Mouse (Mus musculus) lung, postnatal 4 days (tissue): ENCODE measurements around the gene Ttll11.

Source experiments
- DNase-seq, 2 experiments: peaks; one replicate each; pipeline ENCODE4 v3.0.0; 2021

Ttll11 gene

DNA sequence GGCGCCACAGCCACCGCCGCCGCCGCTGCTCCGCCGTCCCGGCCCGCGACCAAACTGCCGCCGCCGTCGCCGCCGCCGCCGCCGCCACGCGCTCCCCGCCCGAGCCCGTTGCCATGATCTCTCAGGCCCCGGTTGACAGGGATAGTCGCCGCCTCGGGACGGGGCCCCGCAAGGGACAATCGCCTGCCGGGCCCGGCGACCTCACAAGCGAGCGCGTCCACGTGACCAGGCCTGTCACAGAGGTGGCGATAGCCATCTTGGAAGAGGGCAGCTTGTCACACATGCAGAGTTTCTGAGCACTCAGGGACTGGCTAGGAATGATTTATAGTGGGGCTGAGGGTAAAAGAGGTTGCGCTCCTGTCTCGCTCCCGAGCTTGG, at the start of gene Ttll11:
Gene Ttll11, minus strand, starts transcription at position 270 of the 378 bp plus-strand sequence.
- peak; percentile 95 to 96 for DNase-seq

DNA sequence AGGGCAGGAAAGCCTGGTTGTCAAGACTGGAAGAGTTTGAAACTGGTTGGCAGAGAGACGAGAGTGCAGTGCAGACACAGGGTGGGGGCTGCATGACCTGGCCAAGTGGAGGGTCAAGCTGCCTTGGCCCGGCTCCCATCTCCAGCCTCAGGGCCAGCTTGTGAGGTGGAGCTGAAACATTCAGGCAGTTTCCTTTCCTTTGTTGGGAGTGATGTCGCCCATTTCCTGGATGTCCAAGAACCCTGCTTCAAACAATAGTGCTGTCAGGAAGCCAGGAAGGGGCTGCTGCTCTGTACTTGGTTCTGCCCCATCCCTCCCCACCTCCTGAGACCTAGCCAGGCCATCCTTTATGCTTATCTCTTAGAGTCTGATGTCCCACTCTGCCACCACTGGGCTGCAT, 43.6 kb upstream of the Ttll11 start:
- peak; percentile 81 to 91 for DNase-seq

DNA sequence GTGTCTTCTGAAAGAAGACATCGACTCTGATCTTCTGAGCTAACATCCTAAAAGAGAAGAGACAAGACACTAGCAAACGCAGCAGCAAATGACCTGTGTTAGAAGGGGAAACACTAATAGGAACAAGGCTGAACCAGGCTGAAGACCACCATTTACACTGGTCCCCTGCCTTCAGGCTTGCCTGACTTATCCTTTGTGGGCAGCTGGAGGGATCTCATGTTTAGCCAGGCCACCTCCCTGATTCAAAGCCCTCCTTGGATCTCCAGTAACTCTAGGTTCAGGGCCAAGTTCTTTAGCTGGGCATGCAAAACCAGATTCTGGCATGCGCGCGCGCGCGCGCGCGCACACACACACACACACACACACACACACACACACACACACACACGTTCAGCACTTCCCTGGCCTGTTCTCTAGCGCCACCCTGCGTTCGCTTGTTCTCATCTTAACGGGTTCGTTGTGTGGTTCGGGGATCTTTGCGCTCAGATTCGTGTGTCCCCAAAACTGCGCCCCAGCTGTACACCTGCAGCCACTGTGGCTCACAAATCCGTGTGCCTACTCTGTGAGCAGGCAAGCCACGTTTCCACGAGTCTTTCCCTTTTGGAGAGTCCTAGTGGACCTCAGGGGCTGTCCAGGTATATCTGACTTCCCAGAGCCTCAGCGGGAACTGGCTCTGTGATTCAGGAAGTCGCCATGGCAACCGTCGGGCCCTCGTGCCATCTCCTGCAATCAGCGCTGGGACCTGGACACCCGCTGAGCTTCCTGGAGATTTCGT, 41.9 kb upstream of the Ttll11 start:
- DNase-seq = peak; percentile 78 to 82

DNA sequence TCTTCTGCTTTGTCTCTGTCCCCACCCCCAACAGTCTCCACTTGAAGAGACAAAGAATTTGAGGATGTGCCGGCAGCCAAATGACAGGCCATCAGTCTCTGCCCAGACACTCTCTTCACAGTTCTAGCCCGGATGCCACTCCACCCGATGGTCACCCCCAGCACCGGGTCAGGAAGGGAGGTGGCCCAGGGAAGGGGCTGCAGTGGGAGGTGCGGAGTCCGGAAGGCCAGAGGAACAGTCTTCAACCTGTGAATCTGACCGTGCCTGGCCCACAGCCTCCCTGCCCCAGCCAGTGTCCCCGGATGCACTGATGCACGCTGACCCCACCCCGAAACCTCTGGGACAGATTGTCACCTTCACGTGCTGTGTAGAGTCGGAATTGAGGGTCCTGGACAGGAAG, 33.3 kb upstream of the Ttll11 start:
- DNase-seq = peak; percentile 60 to 82

DNA sequence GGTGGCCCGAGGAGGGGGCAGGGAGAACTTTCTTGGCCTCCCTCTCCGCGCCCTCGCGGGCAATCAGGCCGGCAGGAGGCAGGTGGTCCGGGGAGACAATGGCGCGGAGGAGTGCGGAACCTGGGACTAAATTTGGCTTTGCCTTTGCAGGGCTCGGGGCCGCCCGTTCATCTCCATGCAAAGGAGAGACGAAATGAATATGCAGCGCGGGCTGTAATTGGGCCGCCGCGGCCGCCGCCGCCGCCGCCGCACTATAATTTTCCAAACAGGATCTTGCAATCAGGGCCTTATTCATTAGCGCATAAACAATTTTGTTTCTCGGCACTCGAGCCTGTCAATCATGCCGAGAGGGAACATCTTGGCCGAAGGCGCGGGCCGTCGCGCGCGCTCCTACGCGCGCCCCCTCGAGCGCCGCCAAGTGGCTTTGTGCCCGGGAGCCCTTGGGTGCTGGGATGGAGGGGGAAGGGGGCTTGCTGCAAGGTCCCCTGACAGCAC, 31.7 kb upstream of the Ttll11 start:
- peak; percentile 42 to 60 for DNase-seq

DNA sequence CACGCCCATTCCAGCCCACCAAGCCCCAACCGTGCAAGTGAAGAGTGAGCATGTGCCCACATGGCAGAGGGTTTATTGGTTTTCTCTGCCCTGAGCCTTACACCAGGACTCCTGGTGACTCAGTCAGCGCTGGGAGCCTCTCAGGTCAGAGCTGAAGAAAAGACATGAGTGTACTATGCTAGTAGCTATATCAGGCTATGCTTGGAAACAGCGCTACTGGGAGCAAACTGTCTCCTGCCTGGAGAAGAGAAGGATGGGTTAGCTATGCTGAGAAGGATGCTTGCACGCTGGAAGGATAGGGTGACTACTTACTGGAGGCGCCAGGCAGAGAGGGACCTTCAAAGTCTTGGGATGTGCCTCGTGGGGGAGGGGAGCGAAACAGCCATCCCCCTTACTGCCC, 30.9 kb upstream of the Ttll11 start:
- no peak for DNase-seq

DNA sequence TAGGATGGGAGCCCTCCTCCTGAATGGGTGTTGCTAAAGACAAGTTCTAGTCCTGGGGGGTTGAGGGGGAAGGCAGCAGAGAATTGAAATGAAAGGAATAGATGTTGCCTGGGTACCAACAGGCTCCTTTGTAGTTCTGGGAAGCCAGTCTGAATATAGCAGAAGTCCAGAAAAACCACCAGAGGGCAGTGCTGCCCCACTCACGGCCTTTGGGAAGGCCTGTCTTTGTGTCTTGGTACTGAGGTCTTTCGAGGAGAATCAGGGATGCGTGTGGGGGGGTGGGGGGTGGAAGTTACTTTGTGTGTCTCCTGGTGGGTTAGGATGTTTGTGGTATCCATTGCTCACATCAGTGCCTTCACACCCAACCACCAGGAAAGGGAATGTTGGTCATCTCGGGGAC, 29.7 kb upstream of the Ttll11 start:
- DNase-seq = peak; percentile 78 to 81

DNA sequence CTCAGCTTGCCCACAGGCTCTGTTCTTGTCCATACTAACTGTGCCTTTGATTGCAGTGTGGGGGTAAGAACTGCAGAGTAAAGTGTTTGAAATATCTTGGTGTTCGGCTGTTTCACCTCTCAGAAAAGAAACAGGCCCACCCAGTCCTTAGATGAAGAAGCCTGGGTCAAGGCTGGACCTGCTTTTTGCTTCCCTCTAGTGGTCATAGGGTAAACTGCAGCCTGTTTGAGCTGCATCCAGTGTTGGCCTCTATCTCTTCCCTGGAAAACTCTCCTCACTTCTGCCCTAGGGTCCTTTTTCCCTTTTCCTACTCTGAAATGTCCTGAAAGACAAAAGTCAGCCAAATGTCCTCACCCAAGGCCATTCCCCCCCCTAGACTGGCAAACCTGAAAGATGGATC, 28.4 kb upstream of the Ttll11 start:
- DNase-seq = peak in 1 of 2 experiments; percentile 64

DNA sequence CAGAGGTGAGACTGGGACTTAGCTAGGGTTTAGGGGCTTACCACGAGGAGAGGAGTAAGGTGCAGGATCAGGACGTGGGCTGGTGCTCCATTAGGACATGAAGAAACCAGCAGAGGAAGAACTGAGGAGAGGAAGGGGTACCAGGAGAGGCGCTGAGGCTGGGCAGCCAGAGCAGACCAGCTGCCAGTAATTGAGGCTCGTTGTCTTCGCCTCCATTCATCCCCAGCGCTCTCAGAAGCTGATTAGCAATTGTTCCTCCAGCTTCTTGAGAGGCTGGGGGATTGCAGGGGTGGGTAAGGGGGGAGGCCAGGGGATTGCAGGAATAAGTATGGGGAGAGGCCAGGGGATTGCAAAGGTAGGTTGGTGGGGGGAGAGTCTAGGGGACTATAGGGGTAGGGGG, 22.5 kb upstream of the Ttll11 start:
- no peak for DNase-seq

DNA sequence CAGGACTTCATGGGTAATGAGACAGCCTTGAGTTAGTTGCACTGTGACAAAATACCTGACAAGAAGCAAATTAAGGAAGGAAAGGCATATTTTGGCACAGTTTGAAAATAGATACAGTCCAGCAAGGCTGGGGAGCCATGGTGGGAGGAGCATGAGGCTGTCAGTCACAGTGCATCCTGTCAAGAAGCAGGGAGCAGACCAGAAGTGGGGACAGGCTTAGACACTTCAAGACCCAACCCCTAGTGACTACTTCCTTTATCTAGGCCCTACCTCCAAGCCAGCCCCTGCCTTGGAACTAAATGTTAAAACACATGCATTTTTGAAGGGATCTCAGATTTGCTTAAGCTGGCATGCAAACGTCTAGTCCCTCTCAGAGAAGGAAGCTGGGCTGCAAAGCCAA, 20.7 kb upstream of the Ttll11 start:
- DNase-seq = no peak

DNA sequence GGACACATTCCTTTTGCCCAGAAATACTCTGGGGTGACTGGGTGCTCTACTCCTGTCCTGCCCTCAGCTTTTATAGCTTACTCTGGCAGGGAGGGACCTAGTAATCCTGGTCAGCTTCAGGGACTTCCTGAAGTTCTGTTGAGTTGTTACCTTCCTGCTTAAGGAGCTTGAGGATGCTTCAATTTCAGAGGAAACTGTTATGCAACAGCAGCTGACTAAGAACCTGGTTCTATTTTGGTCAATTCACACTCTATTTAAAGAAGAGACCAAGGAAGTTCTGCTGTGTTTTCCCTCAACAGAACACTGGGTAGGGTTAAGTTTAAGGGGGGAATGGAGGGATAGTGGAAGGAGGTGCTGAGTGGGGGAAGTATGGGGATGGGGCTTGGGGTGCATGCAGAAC, 19.5 kb upstream of the Ttll11 start:
- no peak for DNase-seq

DNA sequence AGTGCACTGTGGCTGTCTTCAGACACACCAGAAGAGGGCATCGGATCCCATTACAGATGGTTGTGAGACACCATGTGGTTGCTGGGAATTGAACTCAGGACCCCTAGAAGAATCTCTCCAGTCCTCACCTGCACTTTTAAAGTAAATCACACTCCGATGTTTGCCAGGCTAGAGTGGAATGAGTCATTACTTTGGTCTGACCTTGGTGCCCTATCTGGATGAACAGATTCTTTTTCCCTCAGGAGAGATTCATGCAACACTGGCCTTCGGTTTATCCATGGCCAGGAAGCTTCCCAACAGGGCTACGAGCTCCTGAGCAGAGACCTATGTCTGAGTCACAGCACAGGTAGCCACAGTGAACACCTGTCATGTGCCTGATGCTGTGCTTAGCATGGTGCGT, 18.7 kb upstream of the Ttll11 start:
- no peak for DNase-seq

DNA sequence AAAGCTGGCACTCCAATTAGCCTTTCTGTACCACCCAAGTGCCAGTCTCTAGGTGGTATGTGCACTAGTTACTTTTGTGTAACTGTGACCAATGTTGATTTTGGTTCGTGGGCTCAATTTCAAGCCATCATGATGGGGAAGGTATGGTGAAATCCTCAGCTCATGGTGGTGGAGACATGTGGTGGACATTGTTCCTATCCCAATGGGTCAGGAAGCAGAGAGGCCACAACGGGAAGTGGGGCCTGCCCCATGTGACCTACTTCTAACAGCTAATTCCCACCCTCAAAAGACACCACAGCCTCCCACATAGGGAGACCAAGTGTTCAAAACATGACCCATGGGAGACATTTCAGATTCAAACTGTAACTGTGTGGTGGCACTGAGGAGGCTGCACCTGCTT, 17.0 kb upstream of the Ttll11 start:
- DNase-seq = no peak

DNA sequence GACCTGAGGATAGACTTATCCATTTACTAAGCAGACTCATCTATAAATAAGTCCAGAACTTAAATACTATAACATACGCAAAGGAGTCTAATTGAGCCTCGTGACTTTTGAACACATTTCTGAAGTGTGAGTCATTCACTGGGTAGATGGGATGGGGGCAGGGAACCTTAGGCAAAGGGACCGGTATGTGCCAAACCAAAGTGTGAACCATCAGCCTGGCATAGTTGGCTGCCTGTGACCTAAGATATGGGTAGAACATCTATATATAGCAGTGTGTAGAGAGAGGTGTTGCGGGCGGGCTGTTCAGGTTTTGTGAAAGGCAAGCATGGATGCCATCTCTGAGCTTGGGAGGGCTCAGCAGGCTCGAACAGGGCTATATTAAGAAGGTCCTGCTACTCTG, 14.6 kb upstream of the Ttll11 start:
- peak in 1 of 2 experiments; percentile 14 for DNase-seq

DNA sequence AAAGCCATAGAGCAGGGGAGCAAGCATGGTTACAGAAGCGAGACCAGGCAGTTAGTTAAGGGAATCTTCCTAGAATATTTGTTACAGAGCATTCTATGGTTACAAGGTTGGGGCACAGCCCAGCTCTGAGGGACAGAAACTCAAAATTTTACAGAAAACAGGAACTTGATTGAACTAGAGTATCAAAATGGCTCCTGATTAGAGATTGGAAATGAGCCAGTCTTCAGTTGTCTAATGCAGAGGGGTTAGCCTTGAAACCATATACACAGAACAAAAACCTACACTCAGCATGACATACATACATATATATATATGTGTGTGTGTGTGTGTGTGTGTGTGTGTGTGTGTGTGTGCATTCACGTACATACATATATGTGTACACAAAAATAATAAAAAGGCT, 13.8 kb upstream of the Ttll11 start:
- DNase-seq = no peak

DNA sequence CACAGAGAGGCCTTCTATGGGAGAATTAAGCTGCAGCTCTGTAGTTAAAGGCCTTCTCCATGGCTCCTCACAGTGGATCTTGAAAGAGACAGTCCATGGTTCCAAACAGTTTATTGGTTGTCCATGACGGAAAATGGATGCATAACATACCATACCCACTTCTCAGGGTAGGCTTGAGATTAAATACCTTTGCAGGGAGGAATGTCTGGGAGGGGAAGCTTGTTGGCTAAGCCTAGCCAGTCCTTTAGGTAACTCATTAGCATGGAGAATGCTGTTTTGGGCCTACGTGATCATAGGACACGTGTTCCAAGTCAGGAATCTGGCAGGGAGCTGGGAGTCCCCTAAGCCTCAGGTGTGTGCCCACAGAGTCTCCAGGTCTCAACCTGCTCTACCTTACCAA, 12.5 kb upstream of the Ttll11 start:
- DNase-seq = no peak

DNA sequence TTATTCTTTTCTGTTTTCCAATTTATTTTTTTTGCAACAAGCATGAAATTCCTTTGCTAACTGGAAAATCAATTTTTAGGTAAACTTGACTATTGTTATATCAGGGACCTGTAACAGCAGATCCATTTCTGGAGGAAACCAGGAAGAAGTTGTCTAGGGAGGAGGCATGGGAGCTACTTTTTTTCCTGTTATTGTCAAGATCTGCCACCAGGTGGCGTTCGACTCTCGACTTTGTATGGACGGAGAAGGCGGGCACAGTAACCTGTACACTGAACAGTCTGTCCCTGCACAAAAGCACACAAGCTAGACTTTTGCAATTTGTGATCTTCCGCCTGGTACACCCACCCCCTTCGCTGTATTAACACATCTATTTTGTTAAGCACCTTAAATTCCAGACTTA, 4.2 kb upstream of the Ttll11 start:
- peak; percentile 39 to 72 for DNase-seq

DNA sequence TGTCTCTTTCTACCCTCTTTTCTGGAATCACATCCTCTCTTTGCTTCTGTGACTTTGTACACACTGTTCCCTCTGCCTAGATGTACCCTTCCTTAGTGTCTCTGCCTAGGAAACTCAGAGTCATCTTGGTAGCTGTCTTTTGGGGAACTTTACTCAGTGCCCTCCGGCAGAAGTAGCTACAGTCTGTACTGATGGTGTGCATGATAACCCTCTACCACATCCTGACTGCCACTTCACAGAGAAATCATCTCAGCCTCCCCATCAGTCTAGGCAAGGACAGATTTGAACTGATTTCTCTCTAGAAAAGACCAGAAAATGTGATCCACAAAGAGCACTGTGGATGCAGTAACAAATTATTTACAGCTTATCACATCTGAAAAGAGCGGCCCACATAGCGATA, 2.2 kb upstream of the Ttll11 start:
- DNase-seq = no peak

DNA sequence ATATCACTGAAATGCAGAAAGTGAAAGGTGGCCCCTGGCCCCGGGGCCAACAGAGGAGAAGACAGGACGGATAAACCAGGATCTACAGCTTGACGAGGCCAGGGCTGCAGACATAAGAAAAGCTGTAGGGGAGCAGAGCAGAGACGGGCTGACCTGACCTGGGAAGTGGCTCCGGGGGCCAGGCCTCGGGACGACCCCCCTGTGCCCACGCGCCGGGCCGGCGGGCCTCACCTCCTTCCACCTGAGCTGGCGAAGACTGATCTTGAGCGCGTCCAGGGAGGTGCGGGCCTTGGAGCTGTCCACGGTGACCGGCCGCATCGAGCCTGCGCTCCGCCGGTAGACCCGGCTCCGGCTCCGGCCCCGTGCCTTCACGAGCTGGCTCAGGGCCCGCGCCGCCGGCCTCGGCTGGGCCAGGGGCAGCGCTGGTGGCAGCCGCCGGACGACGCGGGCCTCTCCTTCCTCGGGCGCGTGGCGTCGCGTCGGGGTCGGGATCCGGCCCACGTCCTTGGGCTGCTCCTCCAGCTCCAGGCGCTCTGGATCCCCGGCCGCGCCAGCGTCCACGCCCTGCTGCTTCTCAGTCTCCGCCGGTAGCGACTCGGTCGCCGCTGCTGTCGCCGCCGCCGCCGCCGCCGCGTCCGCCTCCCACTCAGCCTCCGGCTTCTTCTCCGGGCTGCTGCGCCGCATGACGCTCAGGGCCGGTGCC, 621 bp downstream of the Ttll11 start:
- peak; percentile 61 to 72 for DNase-seq

DNA sequence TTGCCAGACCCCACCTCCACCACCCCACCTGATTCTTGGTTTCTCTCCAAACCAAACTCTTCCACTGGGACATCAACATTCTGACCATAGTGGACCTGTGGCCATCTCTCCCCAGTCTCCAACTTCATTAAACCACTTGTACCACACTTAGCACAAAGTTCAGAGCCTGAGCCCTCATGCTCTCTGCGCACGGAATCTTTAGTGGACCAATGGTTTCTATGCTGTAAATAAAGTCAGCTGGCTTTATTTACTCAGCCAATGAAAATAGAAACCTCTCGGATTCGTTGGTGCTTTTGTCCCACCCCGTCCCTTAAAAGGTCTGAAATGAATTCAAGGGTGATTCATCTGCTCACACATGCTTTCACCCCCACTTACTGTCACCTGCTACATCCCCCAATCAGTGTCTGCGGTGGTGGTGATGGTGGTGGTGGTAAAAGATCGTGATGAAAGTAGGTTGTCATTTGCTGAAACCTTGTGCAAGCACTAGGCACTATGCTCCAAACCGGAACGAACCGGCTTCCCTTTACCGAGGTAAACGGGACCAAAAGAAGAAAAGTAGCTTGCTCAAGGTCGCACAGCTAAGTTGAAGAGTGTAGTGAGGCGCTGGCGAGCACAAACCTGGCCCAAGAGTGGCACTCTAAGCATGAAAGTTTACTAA, 1.3 kb downstream of the Ttll11 start:
- DNase-seq = peak in 1 of 2 experiments; percentile 30

DNA sequence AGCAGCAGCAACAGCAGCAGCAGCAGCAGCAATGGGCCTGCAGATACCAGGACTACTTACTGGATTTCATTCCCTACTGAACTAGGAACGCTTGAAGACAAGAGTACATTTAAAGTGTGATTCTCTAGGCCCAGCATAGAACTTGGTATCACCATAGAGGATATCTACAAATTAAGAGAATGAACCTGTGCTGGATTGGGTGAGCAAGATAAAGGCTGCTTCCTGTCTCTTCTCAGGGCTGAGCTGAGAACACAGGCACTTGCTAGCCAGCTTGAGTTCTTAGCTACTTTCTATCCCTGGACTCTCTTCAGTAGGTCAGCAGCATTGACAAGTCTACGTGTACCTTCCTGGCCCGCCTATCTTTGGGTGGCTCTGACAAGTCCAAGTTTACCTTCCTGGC, 2.0 kb downstream of the Ttll11 start:
- DNase-seq = no peak

DNA sequence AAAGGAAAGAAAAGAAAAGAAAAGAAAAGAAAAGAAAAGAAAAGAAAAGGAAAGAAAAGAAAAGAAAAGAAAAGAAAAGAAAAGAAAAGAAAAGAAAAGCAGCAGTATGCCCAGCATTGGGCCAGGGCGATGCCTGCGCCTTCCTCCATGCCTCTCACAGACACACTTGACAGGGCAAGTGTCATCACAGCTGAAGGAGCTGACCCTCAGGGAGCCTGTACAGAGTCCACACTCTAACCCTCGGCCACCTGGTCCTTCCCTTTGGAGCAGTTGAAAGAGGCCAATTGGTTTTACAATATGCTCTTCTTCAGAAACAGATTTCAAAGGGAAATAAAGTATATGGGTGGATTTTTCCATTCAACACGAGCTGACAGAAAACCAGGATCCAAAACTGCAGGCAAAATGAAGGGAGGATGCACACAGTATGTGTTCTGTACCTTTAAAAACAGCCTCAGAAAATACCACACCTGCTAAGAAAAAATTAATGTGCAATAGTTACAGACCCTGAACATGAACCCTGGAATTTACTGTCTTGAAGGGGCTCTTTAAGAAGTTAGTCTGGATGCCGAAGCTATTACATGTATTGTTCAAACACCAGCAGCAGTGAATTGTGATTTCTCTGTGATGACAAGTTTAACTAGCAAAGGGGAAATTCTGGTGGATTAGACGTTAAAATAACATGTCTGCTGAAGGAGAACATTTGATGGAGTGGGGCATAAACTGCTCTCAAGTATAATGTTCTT, 7.3 kb downstream of the Ttll11 start:
- no peak for DNase-seq

DNA sequence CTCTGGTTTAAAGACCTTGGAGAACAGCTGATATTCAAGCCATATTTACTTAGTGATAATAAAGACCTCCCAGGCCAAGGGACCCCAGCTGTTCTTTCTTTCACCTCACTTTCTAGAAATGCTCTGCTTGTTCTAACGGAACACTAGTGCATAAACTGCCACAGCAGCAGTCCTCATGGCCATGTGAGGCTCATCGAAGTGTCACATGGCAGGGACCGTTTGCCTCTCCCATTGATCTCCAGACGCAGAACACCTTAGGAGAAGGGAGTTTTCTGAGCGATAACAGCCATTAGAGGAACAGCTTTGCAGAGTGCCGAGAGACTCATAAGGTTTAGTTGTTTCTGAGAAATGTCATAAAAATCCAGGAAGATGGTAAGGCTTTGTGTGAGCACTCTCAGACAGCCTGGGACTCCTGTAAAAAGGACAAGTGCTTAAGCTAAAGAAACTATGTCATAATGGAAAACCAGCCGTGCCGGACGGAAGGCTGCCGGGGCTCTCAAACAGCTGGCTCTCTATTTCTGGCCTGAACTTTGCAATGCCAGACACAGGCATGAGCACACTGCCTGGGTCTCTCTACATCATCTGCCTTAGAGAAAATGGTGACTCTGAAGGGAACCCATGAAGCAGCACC, 13.7 kb downstream of the Ttll11 start:
- no peak for DNase-seq
